Mouse (Mus musculus) stomach, embryonic 16.5 days (tissue): ENCODE measurements around the gene Gm43951. TPM values are rescaled to one million over a fixed set of nuclear protein-coding genes. Genes with fewer than 3 reads are reported as not detected.

Experiments
- ATAC-seq: fragments of 200-750 bp; cut with Nextera tagmentation; 2 replicates; pipeline ENCODE4 v1.8.0; 2017; ENCODE audit warnings: moderate number of reproducible peaks, moderate TSS enrichment; ENCODE audit not compliant: insufficient read depth, low FRiP score
- H3K27ac ChIP-seq: fragments of 300-500 bp; sonication (generic); 2 replicates; pipeline ENCODE4 v1.5.1; 2014; ENCODE audit warnings: low read length
- H3K27me3 ChIP-seq: fragments of 300-500 bp; sonication (generic); 2 replicates; pipeline ENCODE4 v1.6.1; 2014; ENCODE audit warnings: low read length, control low read depth, mixed read lengths; ENCODE audit not compliant: control insufficient read depth, insufficient read depth
- H3K36me3 ChIP-seq: fragments of 300-500 bp; sonication (generic); 2 replicates; pipeline ENCODE4 v1.6.1; 2014; ENCODE audit warnings: low read length; ENCODE audit not compliant: control insufficient read depth, insufficient read depth
- H3K4me1 ChIP-seq: fragments of 300-500 bp; sonication (generic); 2 replicates; pipeline ENCODE4 v1.6.1; 2014; ENCODE audit warnings: low read length, control low read depth, mixed read lengths; ENCODE audit not compliant: control insufficient read depth, insufficient read depth
- H3K4me2 ChIP-seq: fragments of 300-500 bp; sonication (generic); 2 replicates; pipeline ENCODE4 v1.6.1; 2014; ENCODE audit warnings: low read depth, low read length, mixed read lengths
- H3K4me3 ChIP-seq: fragments of 300-500 bp; sonication (generic); replicated peaks from 2 replicates; pipeline ENCODE4 v1.5.1; 2014; ENCODE audit warnings: mild to moderate bottlenecking, low read length
- H3K9ac ChIP-seq: fragments of 300-500 bp; sonication (generic); 2 replicates; pipeline ENCODE4 v1.6.1; 2014; ENCODE audit warnings: low read length
- H3K9me3 ChIP-seq: fragments of 300-500 bp; sonication (generic); replicated peaks from 2 replicates; pipeline ENCODE4 v1.6.1; 2016; ENCODE audit warnings: low read length, control low read depth; ENCODE audit not compliant: control insufficient read depth
- WGBS: fragments of 180-500 bp; shearing (Covaris S2); extraction: QIAGEN DNeasy Blood & Tissue Kit; methylation state at CpG from one replicate; pipeline ENCODE4 v1.1.7; 2014; 5-methylcytosine and 5-hydroxymethylcytosine counted together
- polyA plus RNA-seq: library from polyadenylated mRNA; unstranded; fragments of >200 nt; fragmentation: Nextera tagmentation; extraction: Ambion mirVana; gene quantifications from 2 replicates; pipeline ENCODE4 v1.2.1, GENCODE M21; 2015

The Gm43951 gene
- polyA plus RNA-seq, 1 experiment from 2014 or later = 0.23 TPM

DNA sequence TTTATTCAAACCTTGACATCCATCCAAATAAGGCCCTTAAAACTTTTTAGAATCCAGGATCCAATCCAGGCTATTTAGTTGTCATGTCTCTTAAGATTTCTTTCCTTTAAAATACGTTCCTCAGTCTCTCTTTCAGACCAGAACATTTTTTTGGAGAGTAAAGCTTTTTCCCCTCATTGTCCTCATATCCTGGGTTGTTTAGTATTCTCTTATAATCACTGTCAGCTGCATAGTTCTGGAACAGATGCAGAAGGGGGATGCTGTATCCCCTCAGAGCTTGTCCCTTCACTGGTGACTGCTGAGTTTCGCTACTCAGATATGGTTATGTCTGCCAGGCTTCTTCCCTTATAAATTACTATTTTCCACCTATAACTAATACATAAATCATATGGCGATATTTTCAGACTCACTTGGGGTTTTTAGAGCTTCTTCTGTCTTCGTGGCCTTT, 50.6 kb downstream of the Gm43951 start:
- 65% methylated on average over 4 of the region's 4 CpGs for WGBS
- peaks cover 15% of the 10 kb centered on the region for H3K4me1 ChIP-seq
- H3K9ac ChIP-seq = no peak overlapping the region
- peak; percentile 23; the same call in 1 of the 2 replicates for ATAC-seq
- H3K27ac ChIP-seq = peak overlapping the region; percentile 62; the same call in 1 of the 2 replicates
- H3K36me3 ChIP-seq = peaks cover 4% of the 10 kb centered on the region; the same call in 1 of the 2 replicates
- no peaks in the 10 kb centered on the region for H3K27me3 ChIP-seq
- H3K4me2 ChIP-seq = no peak overlapping the region
- H3K4me3 ChIP-seq = no peak overlapping the region
- no peaks in the 10 kb centered on the region for H3K9me3 ChIP-seq

GRCm38 (mm10) chr11:72155186-72155980, 51.3 kb downstream of the Gm43951 start:
- Histone ChIP-seq H3K4me2 (no peak overlapping the region), H3K9ac (0 out of 2 replicates have a peak overlapping the region, but pooled peaks have one; percentile 23), H3K27ac (peak overlapping the region; percentile 36), H3K4me1 (peaks cover 18% of the 10 kb centered on the region), H3K9me3 (no peaks in the 10 kb centered on the region), H3K36me3 (peaks cover 4% of the 10 kb centered on the region; the same call in 1 of the 2 replicates), H3K27me3 (no peaks in the 10 kb centered on the region), H3K4me3 (no peak overlapping the region)
- 65% methylated on average over 11 of the region's 11 CpGs for WGBS
- ATAC-seq = peak; percentile 38; the same call in 1 of the 2 replicates

Other genes starting within 250 kb of the Gm43951 start
- gene Aipl1, start 169.3 kb downstream of the Gm43951 start, polyA plus RNA-seq = 0.16 and 0.22 TPM in 2 replicates
- gene Pimreg, start 164.8 kb downstream of the Gm43951 start, polyA plus RNA-seq = 74.5 and 76.2 TPM in 2 replicates
- gene Pitpnm3, start 71.1 kb downstream of the Gm43951 start, polyA plus RNA-seq = 0.63 and 1.0 TPM in 2 replicates
- gene 4933427D14Rik, start 619 bp upstream of the Gm43951 start, polyA plus RNA-seq = 9.4 TPM in 2 replicates
- gene Txndc17, start 707 bp upstream of the Gm43951 start, polyA plus RNA-seq = 234 and 235 TPM in 2 replicates
- 32.6 and 34.1 TPM in 2 replicates for gene Med31, start 8.8 kb upstream of the Gm43951 start, polyA plus RNA-seq
- 0.07 and 0.17 TPM in 2 replicates for gene Slc13a5, start 60.4 kb upstream of the Gm43951 start, polyA plus RNA-seq
- 4.3 and 6.1 TPM in 2 replicates for gene Xaf1, start 94.8 kb upstream of the Gm43951 start, polyA plus RNA-seq
- not detected in 2 replicates for gene Fbxo39, start 107.6 kb upstream of the Gm43951 start, polyA plus RNA-seq
- gene Tekt1, start 155.6 kb upstream of the Gm43951 start, polyA plus RNA-seq = 0.18 and 0.59 TPM in 2 replicates
- 44.0 and 46.2 TPM in 2 replicates for gene Smtnl2, start 204.9 kb upstream of the Gm43951 start, polyA plus RNA-seq
- 8.1 and 8.9 TPM in 2 replicates for gene Ggt6, start 228.7 kb upstream of the Gm43951 start, polyA plus RNA-seq
- gene Mybbp1a, start 234.5 kb upstream of the Gm43951 start, polyA plus RNA-seq = 117 and 133 TPM in 2 replicates